Mouse (Mus musculus): ENCODE results near the gene Hamp.
A peak's percentile ranks its signal among the peaks of the same experiment; 100 is the strongest.
"Not testable (repeated sequence)": the region's sequence is repeated elsewhere in the genome, so short reads cannot be mapped to it uniquely, and the experiment has no call there.

Gene Hamp

GRCm38 (mm10) chr7:30956357-30956751, 12.5 kb upstream of the Hamp start:
- no peak for DNase-seq (ENCODE audit: low read depth, low spot score)

- peak; percentile 79 for DNase-seq (ENCODE audit: low read depth, low spot score)
Measured at GRCm38 (mm10) chr7:30955584-30956356, 11.9 kb upstream of the Hamp start.

- no peak for DNase-seq (ENCODE audit: low read depth, low spot score)
Measured at GRCm38 (mm10) chr7:30954971-30955520, 11.2 kb upstream of the Hamp start.

GRCm38 (mm10) chr7:30954036-30954435, 10.2 kb upstream of the Hamp start:
- DNase-seq (ENCODE audit: low read depth, low spot score), result peak; percentile 9

GRCm38 (mm10) chr7:30953459-30953858, 9.6 kb upstream of the Hamp start:
- DNase-seq (ENCODE audit: low read depth, low spot score), result no peak

GRCm38 (mm10) chr7:30952441-30953265, 8.8 kb upstream of the Hamp start:
- no peak for DNase-seq (ENCODE audit: low read depth, low spot score)

- not testable (repeated sequence) for DNase-seq (ENCODE audit: low read depth, low spot score)
Measured at GRCm38 (mm10) chr7:30949902-30950301, 6.1 kb upstream of the Hamp start.

- no peak for DNase-seq (ENCODE audit: low read depth, low spot score)
Measured at GRCm38 (mm10) chr7:30945876-30946275, 2.0 kb upstream of the Hamp start.

- not testable (repeated sequence) for DNase-seq (ENCODE audit: low read depth, low spot score)
Measured at GRCm38 (mm10) chr7:30945466-30945865, 1.6 kb upstream of the Hamp start.

- DNase-seq (ENCODE audit: low read depth, low spot score), result not testable (repeated sequence)
Measured at GRCm38 (mm10) chr7:30944706-30945105, 874 bp upstream of the Hamp start.

- not testable (repeated sequence) for DNase-seq (ENCODE audit: low read depth, low spot score)
Measured at GRCm38 (mm10) chr7:30942365-30942764, 1.5 kb downstream of the Hamp start.

- DNase-seq (ENCODE audit: low read depth, low spot score), result not testable (repeated sequence)
Measured at GRCm38 (mm10) chr7:30940070-30940469, 3.8 kb downstream of the Hamp start.

GRCm38 (mm10) chr7:30935422-30936099, 8.3 kb downstream of the Hamp start:
- not testable (repeated sequence) for DNase-seq (ENCODE audit: low read depth, low spot score)

GRCm38 (mm10) chr7:30924581-30924980, 19.3 kb downstream of the Hamp start, which contains the start of gene Hamp2:
TSS of gene Hamp2 (minus strand) at chr7:30924681.
- DNase-seq (ENCODE audit: low read depth, low spot score), result not testable (repeated sequence)

GRCm38 (mm10) chr7:30924071-30924470, 19.8 kb downstream of the Hamp start:
- no peak for DNase-seq (ENCODE audit: low read depth, low spot score)

GRCm38 (mm10) chr7:30922490-30922889, 21.3 kb downstream of the Hamp start:
- not testable (repeated sequence) for DNase-seq (ENCODE audit: low read depth, low spot score)

GRCm38 (mm10) chr7:30920217-30920616, 23.6 kb downstream of the Hamp start:
- no peak for DNase-seq (ENCODE audit: low read depth, low spot score)

GRCm38 (mm10) chr7:30917219-30917618, 26.6 kb downstream of the Hamp start:
- no peak for DNase-seq (ENCODE audit: low read depth, low spot score)

GRCm38 (mm10) chr7:30916713-30917112, 27.1 kb downstream of the Hamp start:
- DNase-seq (ENCODE audit: low read depth, low spot score), result no peak

GRCm38 (mm10) chr7:30914732-30915131, 29.1 kb downstream of the Hamp start, which contains the start of gene Mag:
TSS of gene Mag (minus strand) at chr7:30914873.
- no peak for DNase-seq (ENCODE audit: low read depth, low spot score)

GRCm38 (mm10) chr7:30909773-30910172, 34.1 kb downstream of the Hamp start:
- DNase-seq (ENCODE audit: low read depth, low spot score), result no peak

Data from 3T3-L1 (cell line).